Mouse (Mus musculus): ENCODE measurements at regions not wholly inside any gene's neighbourhood (a gene's known extent, or its start where the extent isn't known, plus 50 kb on each side); places are given as distances from the start of the nearest gene placed in this dataset.
A peak's percentile ranks its signal among the peaks of the same experiment; 100 is the strongest.

DNA sequence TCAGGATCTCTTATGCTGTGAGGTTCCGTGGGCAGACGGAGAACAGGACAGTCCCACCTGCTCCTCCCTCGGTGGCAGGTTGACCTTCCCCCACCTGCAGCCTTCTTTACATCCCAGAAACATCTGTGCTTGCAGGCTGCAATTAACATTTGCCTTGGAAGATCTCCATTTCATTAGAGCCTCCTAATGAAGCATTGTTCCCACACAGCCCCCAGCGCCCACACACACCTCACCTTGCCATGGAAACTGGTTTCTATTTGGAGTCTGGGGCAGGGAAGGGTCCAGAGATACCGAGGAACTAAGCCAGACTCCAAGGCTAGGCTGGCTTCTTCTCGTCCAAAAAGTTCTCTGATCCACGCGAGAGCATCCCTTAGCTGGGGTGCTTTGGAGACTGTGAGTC, 56.6 kb upstream of the Rpl38 start:
- WGBS, result 76% methylated on average over 8 of the region's 8 CpGs

GRCm38 (mm10) chr11:114608009-114608408, 60.3 kb upstream of the Rpl38 start:
- Histone ChIP-seq H3K9ac (ENCODE audit: low read depth, low read length) (no peak overlapping the region), H3K4me1 (ENCODE audit: control insufficient read depth, insufficient read depth, low read length) (no peaks in the 10 kb centered on the region), H3K36me3 (ENCODE audit: control insufficient read depth, insufficient read depth, low read length) (no peaks in the 10 kb centered on the region), H3K9me3 (ENCODE audit: control insufficient read depth, low read length) (peaks cover 9% of the 10 kb centered on the region; the same call in 1 of the 2 replicates), H3K4me2 (ENCODE audit: low read depth, low read length) (no peak overlapping the region), H3K4me3 (ENCODE audit: low read depth, low read length) (no peak overlapping the region), H3K27ac (replicated peaks; ENCODE audit: low read depth, low read length) (no peak overlapping the region), H3K27me3 (replicated peaks; ENCODE audit: control insufficient read depth, insufficient read depth, low read length) (no peaks in the 10 kb centered on the region)
- DNase-seq (ENCODE audit: low spot score) (no peak), ATAC-seq (ENCODE audit: low read depth) (no peak)
- 89% methylated on average over 9 of the region's 9 CpGs for WGBS

More for the DNA sequence above, 56.6 kb upstream of the Rpl38 start:
- H3K9me3 ChIP-seq (ENCODE audit: control insufficient read depth, low read length), result 0 out of 2 replicates have a peak, but pooled peaks cover 4% of the 10 kb centered on the region
- no peak for ATAC-seq (ENCODE audit: low read depth)
- no peaks in the 10 kb centered on the region for H3K36me3 ChIP-seq (ENCODE audit: control insufficient read depth, insufficient read depth, low read length)
- H3K4me3 ChIP-seq (ENCODE audit: low read depth, low read length), result no peak overlapping the region
- no peaks in the 10 kb centered on the region for H3K4me1 ChIP-seq (ENCODE audit: control insufficient read depth, insufficient read depth, low read length)
- no peak overlapping the region for H3K9ac ChIP-seq (ENCODE audit: low read depth, low read length)
- no peak overlapping the region for H3K27ac ChIP-seq (replicated peaks; ENCODE audit: low read depth, low read length)
- no peak for DNase-seq (ENCODE audit: low spot score)
- H3K4me2 ChIP-seq (ENCODE audit: low read depth, low read length), result no peak overlapping the region
- no peaks in the 10 kb centered on the region for H3K27me3 ChIP-seq (replicated peaks; ENCODE audit: control insufficient read depth, insufficient read depth, low read length)

- no peak overlapping the region for H3K9ac ChIP-seq (ENCODE audit: low read depth, low read length)
- H3K36me3 ChIP-seq (ENCODE audit: control insufficient read depth, insufficient read depth, low read length), result no peaks in the 10 kb centered on the region
- 71% methylated on average over 6 of the region's 6 CpGs for WGBS
- no peak for ATAC-seq (ENCODE audit: low read depth)
- no peak overlapping the region for H3K4me2 ChIP-seq (ENCODE audit: low read depth, low read length)
- no peaks in the 10 kb centered on the region for H3K27me3 ChIP-seq (replicated peaks; ENCODE audit: control insufficient read depth, insufficient read depth, low read length)
- peaks cover 9% of the 10 kb centered on the region; the same call in 1 of the 2 replicates for H3K9me3 ChIP-seq (ENCODE audit: control insufficient read depth, low read length)
- no peak for DNase-seq (ENCODE audit: low spot score)
- no peak overlapping the region for H3K4me3 ChIP-seq (ENCODE audit: low read depth, low read length)
- no peak overlapping the region for H3K27ac ChIP-seq (replicated peaks; ENCODE audit: low read depth, low read length)
- no peaks in the 10 kb centered on the region; the same call in 1 of the 2 replicates for H3K4me1 ChIP-seq (ENCODE audit: control insufficient read depth, insufficient read depth, low read length)
These were observed 65.2 kb upstream of the Rpl38 start for GRCm38 (mm10) chr11:114603108-114603507.

DNA sequence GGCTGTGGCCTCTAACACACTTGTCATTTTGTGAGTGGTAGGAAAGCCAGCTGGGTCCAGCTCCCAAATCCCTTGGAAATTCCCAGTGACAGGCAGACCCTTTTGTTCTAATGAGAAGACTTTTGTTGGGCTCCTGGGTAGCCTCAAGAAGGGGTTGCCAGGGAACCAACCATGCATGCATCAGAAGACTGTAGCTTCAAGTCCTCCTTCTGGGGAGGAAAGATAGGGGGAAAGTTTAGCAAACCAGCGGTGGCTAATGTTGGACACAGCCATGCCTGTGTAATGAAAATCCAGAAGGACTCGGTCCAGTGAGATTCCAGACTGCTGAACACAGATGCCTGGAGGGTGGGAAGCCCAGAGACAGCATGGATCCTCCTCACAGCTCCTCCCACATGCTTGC, 71.1 kb upstream of the Rpl38 start:
- Histone ChIP-seq H3K9me3 (ENCODE audit: control insufficient read depth, low read length) (no peaks in the 10 kb centered on the region), H3K27me3 (replicated peaks; ENCODE audit: control insufficient read depth, insufficient read depth, low read length) (no peaks in the 10 kb centered on the region), H3K4me3 (ENCODE audit: low read depth, low read length) (no peak overlapping the region), H3K4me1 (ENCODE audit: control insufficient read depth, insufficient read depth, low read length) (no peaks in the 10 kb centered on the region; the same call in 1 of the 2 replicates), H3K9ac (ENCODE audit: low read depth, low read length) (no peak overlapping the region), H3K36me3 (ENCODE audit: control insufficient read depth, insufficient read depth, low read length) (no peaks in the 10 kb centered on the region), H3K27ac (replicated peaks; ENCODE audit: low read depth, low read length) (0 out of 2 replicates have a peak overlapping the region, but pooled peaks have one; percentile 13), H3K4me2 (ENCODE audit: low read depth, low read length) (peak overlapping the region; percentile 2; the same call in 1 of the 2 replicates)
- no peak for ATAC-seq (ENCODE audit: low read depth)
- no peak for DNase-seq (ENCODE audit: low spot score)
- 49% methylated on average over 2 of the region's 2 CpGs for WGBS

GRCm38 (mm10) chr11:114592961-114593360, 75.4 kb upstream of the Rpl38 start:
- WGBS, result 37% methylated on average over 9 of the region's 9 CpGs
- Histone ChIP-seq H3K9ac (ENCODE audit: low read depth, low read length) (no peak overlapping the region), H3K4me2 (ENCODE audit: low read depth, low read length) (no peak overlapping the region), H3K36me3 (ENCODE audit: control insufficient read depth, insufficient read depth, low read length) (no peaks in the 10 kb centered on the region), H3K27ac (replicated peaks; ENCODE audit: low read depth, low read length) (no peak overlapping the region), H3K27me3 (replicated peaks; ENCODE audit: control insufficient read depth, insufficient read depth, low read length) (no peaks in the 10 kb centered on the region), H3K9me3 (ENCODE audit: control insufficient read depth, low read length) (no peaks in the 10 kb centered on the region), H3K4me1 (ENCODE audit: control insufficient read depth, insufficient read depth, low read length) (no peaks in the 10 kb centered on the region; the same call in 1 of the 2 replicates), H3K4me3 (ENCODE audit: low read depth, low read length) (no peak overlapping the region)
- no peak for ATAC-seq (ENCODE audit: low read depth)
- DNase-seq (ENCODE audit: low spot score), result peak; percentile 46

- 77% methylated on average over 9 of the region's 9 CpGs for WGBS
- Histone ChIP-seq H3K4me2 (ENCODE audit: low read depth, low read length) (no peak overlapping the region), H3K27me3 (replicated peaks; ENCODE audit: control insufficient read depth, insufficient read depth, low read length) (no peaks in the 10 kb centered on the region), H3K9ac (ENCODE audit: low read depth, low read length) (no peak overlapping the region), H3K36me3 (ENCODE audit: control insufficient read depth, insufficient read depth, low read length) (no peaks in the 10 kb centered on the region), H3K4me3 (ENCODE audit: low read depth, low read length) (no peak overlapping the region), H3K4me1 (ENCODE audit: control insufficient read depth, insufficient read depth, low read length) (no peaks in the 10 kb centered on the region), H3K27ac (replicated peaks; ENCODE audit: low read depth, low read length) (no peak overlapping the region), H3K9me3 (ENCODE audit: control insufficient read depth, low read length) (no peaks in the 10 kb centered on the region)
- DNase-seq (ENCODE audit: low spot score) (no peak), ATAC-seq (ENCODE audit: low read depth) (no peak)
These were observed 79.8 kb upstream of the Rpl38 start for GRCm38 (mm10) chr11:114588554-114588953.

GRCm38 (mm10) chr11:114587986-114588385, 80.3 kb upstream of the Rpl38 start:
- Histone ChIP-seq H3K4me3 (ENCODE audit: low read depth, low read length) (no peak overlapping the region), H3K9ac (ENCODE audit: low read depth, low read length) (no peak overlapping the region), H3K27me3 (replicated peaks; ENCODE audit: control insufficient read depth, insufficient read depth, low read length) (no peaks in the 10 kb centered on the region), H3K4me2 (ENCODE audit: low read depth, low read length) (no peak overlapping the region), H3K4me1 (ENCODE audit: control insufficient read depth, insufficient read depth, low read length) (no peaks in the 10 kb centered on the region), H3K27ac (replicated peaks; ENCODE audit: low read depth, low read length) (no peak overlapping the region), H3K9me3 (ENCODE audit: control insufficient read depth, low read length) (no peaks in the 10 kb centered on the region), H3K36me3 (ENCODE audit: control insufficient read depth, insufficient read depth, low read length) (no peaks in the 10 kb centered on the region)
- DNase-seq (ENCODE audit: low spot score) (no peak), ATAC-seq (ENCODE audit: low read depth) (no peak)
- 82% methylated on average over 4 of the region's 4 CpGs for WGBS

- no peak overlapping the region for H3K4me3 ChIP-seq (ENCODE audit: low read depth, low read length)
- no peaks in the 10 kb centered on the region for H3K27me3 ChIP-seq (replicated peaks; ENCODE audit: control insufficient read depth, insufficient read depth, low read length)
- 84% methylated on average over 12 of the region's 12 CpGs for WGBS
- no peak for ATAC-seq (ENCODE audit: low read depth)
- no peak overlapping the region for H3K27ac ChIP-seq (replicated peaks; ENCODE audit: low read depth, low read length)
- H3K4me2 ChIP-seq (ENCODE audit: low read depth, low read length), result no peak overlapping the region
- H3K9me3 ChIP-seq (ENCODE audit: control insufficient read depth, low read length), result no peaks in the 10 kb centered on the region
- DNase-seq (ENCODE audit: low spot score), result no peak
- no peak overlapping the region for H3K9ac ChIP-seq (ENCODE audit: low read depth, low read length)
- no peaks in the 10 kb centered on the region for H3K36me3 ChIP-seq (ENCODE audit: control insufficient read depth, insufficient read depth, low read length)
- H3K4me1 ChIP-seq (ENCODE audit: control insufficient read depth, insufficient read depth, low read length), result no peaks in the 10 kb centered on the region
These were observed 81.9 kb upstream of the Rpl38 start for GRCm38 (mm10) chr11:114586400-114586799.

DNA sequence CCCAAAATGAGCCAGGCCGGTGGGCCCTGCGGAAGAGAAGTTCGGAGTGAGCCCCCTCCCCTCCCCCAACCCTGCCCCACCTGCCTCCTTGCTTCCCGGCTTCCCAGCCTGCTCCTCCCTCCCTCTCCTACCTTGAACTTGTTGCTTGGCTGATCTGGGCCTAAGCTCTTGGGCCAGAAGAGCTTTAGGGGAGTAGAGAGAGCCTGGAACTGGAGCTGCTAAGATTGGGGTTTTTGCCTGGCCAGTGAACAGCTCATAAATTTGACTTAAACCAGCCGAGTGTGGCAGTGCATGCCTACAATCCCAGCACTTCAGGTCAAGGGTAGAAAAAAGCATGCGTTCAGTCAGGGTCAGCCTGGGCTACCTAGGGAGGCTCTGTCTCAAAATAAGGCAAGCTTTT, 83.5 kb upstream of the Rpl38 start:
- Histone ChIP-seq H3K4me3 (ENCODE audit: low read depth, low read length) (no peak overlapping the region), H3K9ac (ENCODE audit: low read depth, low read length) (no peak overlapping the region), H3K9me3 (ENCODE audit: control insufficient read depth, low read length) (no peaks in the 10 kb centered on the region), H3K4me1 (ENCODE audit: control insufficient read depth, insufficient read depth, low read length) (no peaks in the 10 kb centered on the region), H3K27ac (replicated peaks; ENCODE audit: low read depth, low read length) (no peak overlapping the region), H3K27me3 (replicated peaks; ENCODE audit: control insufficient read depth, insufficient read depth, low read length) (no peaks in the 10 kb centered on the region), H3K4me2 (ENCODE audit: low read depth, low read length) (no peak overlapping the region), H3K36me3 (ENCODE audit: control insufficient read depth, insufficient read depth, low read length) (no peaks in the 10 kb centered on the region)
- DNase-seq (ENCODE audit: low spot score) (no peak), ATAC-seq (ENCODE audit: low read depth) (no peak)
- WGBS, result 63% methylated on average over 6 of the region's 6 CpGs

Measured in embryonic facial prominence, embryonic 14.5 days (tissue).